Mouse (Mus musculus) central nervous system, embryonic 14 days (tissue): ENCODE measurements around the gene Tex46. TPM values are rescaled to one million over a fixed set of nuclear protein-coding genes. Genes with fewer than 3 reads are reported as not detected.

Experiments used
- polyA plus RNA-seq: library from polyadenylated mRNA; depleted of rRNA; stranded (reverse); fragments of >200 nt; gene quantifications from 2 replicates; pipeline ENCODE4 v1.2.3, GENCODE M21; 2012; rRNA removed

Gene Tex46
- not detected in 2 replicates for polyA plus RNA-seq

GRCm38 (mm10) chr4:136610387-136610856 is at the start of gene Tex46:
Gene Tex46 (plus strand): TSS chr4:136610437.

GRCm38 (mm10) chr4:136602568-136602967 is 7.7 kb upstream of the Tex46 start, which contains the start of gene Kdm1a:
Gene Kdm1a (minus strand): TSS chr4:136602723.

GRCm38 (mm10) chr4:136622388-136622787 is 12.2 kb downstream of the Tex46 start, which contains the start of gene Lactbl1:
Gene Lactbl1 (plus strand): TSS chr4:136622621.

Other genes starting within 250 kb of the Tex46 start
- gene Htr1d, start 186.9 kb upstream of the Tex46 start, polyA plus RNA-seq = 0.22 and 0.64 TPM in 2 replicates
- 0.12 and 0.20 TPM in 2 replicates for gene 6030445D17Rik, start 148.2 kb upstream of the Tex46 start, polyA plus RNA-seq
- gene Luzp1, start 140.7 kb upstream of the Tex46 start, polyA plus RNA-seq = 12.9 and 13.1 TPM in 2 replicates
- gene Kdm1a, start 7.7 kb upstream of the Tex46 start, polyA plus RNA-seq = 187 and 206 TPM in 2 replicates
- 0.09 and 0.15 TPM in 2 replicates for gene Lactbl1, start 12.2 kb downstream of the Tex46 start, polyA plus RNA-seq
- 70.4 and 77.7 TPM in 2 replicates for gene Ephb2, start 225.6 kb downstream of the Tex46 start, polyA plus RNA-seq